Mouse (Mus musculus): ENCODE data around the gene Gnpat. TPM values are rescaled to one million over a fixed set of nuclear protein-coding genes. Genes with fewer than 3 reads are reported as not detected.

Gene Gnpat
- polyA plus RNA-seq, 1 experiment from 2014 or later, result 115 TPM

DNA sequence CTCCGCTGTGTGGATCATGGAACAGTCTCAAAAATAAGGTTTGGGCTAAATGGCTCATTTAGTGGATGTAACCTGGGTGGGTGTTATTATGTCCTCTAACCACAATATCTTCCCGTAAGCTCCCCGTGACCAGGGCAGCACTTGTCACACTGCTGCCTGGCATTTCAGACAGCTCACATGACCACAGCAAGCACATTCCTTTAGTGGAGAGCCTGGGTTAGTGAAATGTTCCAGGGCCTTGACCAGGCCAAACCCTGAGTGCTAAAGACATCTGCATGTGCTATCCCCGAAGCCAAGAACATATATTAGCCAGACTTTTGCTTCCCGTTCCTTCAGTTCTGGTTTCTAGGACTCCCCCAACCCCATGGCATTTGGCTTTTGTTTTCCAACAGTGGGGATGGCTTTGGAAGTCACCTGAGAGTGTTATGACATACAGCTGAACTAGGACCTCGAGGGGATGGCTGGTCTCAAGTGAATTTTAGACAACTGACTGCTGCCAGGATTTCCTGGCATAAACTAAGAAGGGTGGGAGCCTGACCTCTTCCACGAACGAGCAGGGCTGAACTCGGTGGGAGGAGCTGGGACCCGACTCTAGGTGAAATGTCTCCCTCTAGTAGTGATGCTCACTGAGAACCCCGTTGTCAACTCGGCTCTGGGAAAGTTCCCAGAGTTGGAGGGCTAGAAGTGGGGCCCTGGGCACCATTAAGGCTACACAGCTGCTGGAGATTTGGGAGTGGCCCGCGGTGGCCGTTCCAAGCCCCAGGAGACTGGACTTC lies 29.2 kb upstream of the Gnpat start:
- peaks cover 12 to 15% of the 10 kb centered on the region in 2 experiments for H3K4me1 ChIP-seq (ENCODE audit: control insufficient read depth in 2 of 2, insufficient read depth in 2 of 2, low read length in 2 of 2)
- 22% methylated on average over 15 of the region's 15 CpGs for WGBS
- no peak overlapping the region for H3K4me3 ChIP-seq (ENCODE audit: control insufficient read depth in 1 of 2, insufficient read depth in 1 of 2, low read depth in 1 of 2, low read length in 2 of 2)
- ATAC-seq (ENCODE audit: insufficient number of reproducible peaks, insufficient read depth, low FRiP score, low read depth), result peak; percentile 70; the same call in 1 of the 2 replicates
- peak overlapping the region; percentile 2 for H3K4me2 ChIP-seq (ENCODE audit: low read length)
- peaks cover 14% of the 10 kb centered on the region for H3K36me3 ChIP-seq (ENCODE audit: control insufficient read depth, insufficient read depth, low read length)
- peak overlapping the region; percentile 49 to 55 for H3K27ac ChIP-seq (replicated peaks in 1 of 2; ENCODE audit: control insufficient read depth in 1 of 2, insufficient read depth in 1 of 2, low read depth in 2 of 2, low read length in 2 of 2)
- no peaks in the 10 kb centered on the region for H3K27me3 ChIP-seq (ENCODE audit: control insufficient read depth, insufficient read depth, low read length)
- H3K9me3 ChIP-seq (ENCODE audit: control insufficient read depth, low read length), result no peaks in the 10 kb centered on the region
- H3K9ac ChIP-seq (ENCODE audit: low read length), result no peak overlapping the region

DNA sequence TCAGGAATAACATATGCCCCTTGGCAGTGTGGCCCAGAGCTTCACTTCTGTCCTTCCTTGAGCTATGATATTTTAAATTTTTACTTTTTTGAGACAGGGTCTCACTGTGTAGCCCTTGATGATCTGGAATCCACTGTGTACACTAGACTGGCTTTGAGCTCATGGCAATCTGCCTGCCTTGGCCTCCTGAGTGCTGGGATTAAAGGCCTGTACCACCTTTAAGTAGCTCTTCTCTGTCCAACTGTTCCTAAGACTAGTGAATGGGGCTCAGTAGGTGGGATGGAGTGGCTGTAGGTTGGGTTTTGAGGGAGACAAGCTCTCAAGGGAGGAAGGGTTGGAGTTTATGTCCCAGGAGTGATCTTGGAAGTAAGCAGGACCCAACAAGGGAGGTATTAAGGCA lies 27.0 kb upstream of the Gnpat start:
- Histone ChIP-seq H3K9ac (ENCODE audit: low read length) (no peak overlapping the region), H3K4me3 (ENCODE audit: control insufficient read depth in 1 of 2, insufficient read depth in 1 of 2, low read depth in 1 of 2, low read length in 2 of 2) (no peak overlapping the region), H3K9me3 (ENCODE audit: control insufficient read depth, low read length) (no peaks in the 10 kb centered on the region), H3K27ac (replicated peaks in 1 of 2; ENCODE audit: control insufficient read depth in 1 of 2, insufficient read depth in 1 of 2, low read depth in 2 of 2, low read length in 2 of 2) (no peak overlapping the region), H3K4me1 (ENCODE audit: control insufficient read depth in 2 of 2, insufficient read depth in 2 of 2, low read length in 2 of 2) (peaks cover 12 to 15% of the 10 kb centered on the region in 2 experiments), H3K27me3 (ENCODE audit: control insufficient read depth, insufficient read depth, low read length) (no peaks in the 10 kb centered on the region), H3K4me2 (ENCODE audit: low read length) (no peak overlapping the region), H3K36me3 (ENCODE audit: control insufficient read depth, insufficient read depth, low read length) (peaks cover 36% of the 10 kb centered on the region)
- no peak for ATAC-seq (ENCODE audit: insufficient number of reproducible peaks, insufficient read depth, low FRiP score, low read depth)

DNA sequence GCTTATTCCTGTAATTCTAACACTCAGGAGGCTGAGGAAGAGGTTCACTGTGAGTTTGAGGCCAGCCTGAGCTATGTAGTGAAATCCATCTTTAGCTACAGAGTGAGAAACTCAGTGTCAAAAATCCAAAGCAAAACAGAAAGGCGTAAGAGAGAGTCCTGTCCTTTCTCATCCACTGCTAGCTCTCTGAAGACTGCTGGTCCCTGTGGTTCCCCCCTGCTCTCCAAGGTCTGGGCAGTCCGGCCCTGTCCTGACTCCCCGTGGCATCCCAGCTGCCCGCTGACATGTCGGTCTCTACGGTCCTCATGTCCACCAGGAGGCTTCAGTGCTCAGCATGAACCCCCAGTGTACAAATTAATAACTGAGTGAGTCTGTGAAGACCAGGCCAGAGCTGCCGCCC lies 26.6 kb upstream of the Gnpat start:
- WGBS, result 80% methylated on average over 7 of the region's 7 CpGs
- ATAC-seq (ENCODE audit: insufficient number of reproducible peaks, insufficient read depth, low FRiP score, low read depth), result no peak

DNA sequence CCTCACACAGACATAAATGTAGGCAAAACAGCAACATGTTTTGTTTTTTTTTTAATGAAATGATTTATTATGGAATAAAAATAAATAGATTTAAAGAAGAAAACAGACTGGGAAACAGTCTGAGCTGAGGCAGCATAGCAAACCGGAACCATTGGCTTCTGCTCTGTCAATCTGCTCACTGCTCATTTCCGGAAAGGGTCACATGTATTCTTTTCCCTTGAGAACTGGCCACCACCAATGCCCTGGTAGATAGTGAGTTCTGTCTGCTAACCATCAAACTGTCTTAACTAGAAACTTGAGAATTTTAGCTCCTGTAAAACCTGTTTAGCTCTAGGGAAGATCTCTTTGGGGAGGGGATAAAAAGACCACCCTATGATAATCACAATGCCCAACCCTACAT lies 25.9 kb upstream of the Gnpat start:
- H3K4me3 ChIP-seq (ENCODE audit: control insufficient read depth in 1 of 2, insufficient read depth in 1 of 2, low read depth in 1 of 2, low read length in 2 of 2), result no peak overlapping the region
- H3K4me1 ChIP-seq (ENCODE audit: control insufficient read depth in 2 of 2, insufficient read depth in 2 of 2, low read length in 2 of 2), result peaks cover 12 to 15% of the 10 kb centered on the region in 2 experiments
- no peak overlapping the region for H3K9ac ChIP-seq (ENCODE audit: low read length)
- H3K27ac ChIP-seq (replicated peaks in 1 of 2; ENCODE audit: control insufficient read depth in 1 of 2, insufficient read depth in 1 of 2, low read depth in 2 of 2, low read length in 2 of 2), result no peak overlapping the region
- no peaks in the 10 kb centered on the region for H3K9me3 ChIP-seq (ENCODE audit: control insufficient read depth, low read length)
- no peak for ATAC-seq (ENCODE audit: insufficient number of reproducible peaks, insufficient read depth, low FRiP score, low read depth)
- WGBS, result 53% methylated on average over 2 of the region's 2 CpGs
- H3K27me3 ChIP-seq (ENCODE audit: control insufficient read depth, insufficient read depth, low read length), result no peaks in the 10 kb centered on the region
- peaks cover 47% of the 10 kb centered on the region for H3K36me3 ChIP-seq (ENCODE audit: control insufficient read depth, insufficient read depth, low read length)
- no peak overlapping the region for H3K4me2 ChIP-seq (ENCODE audit: low read length)

More for the DNA sequence above, 26.6 kb upstream of the Gnpat start:
- Histone ChIP-seq H3K4me2 (ENCODE audit: low read length) (no peak overlapping the region), H3K4me3 (ENCODE audit: control insufficient read depth in 1 of 2, insufficient read depth in 1 of 2, low read depth in 1 of 2, low read length in 2 of 2) (no peak overlapping the region), H3K36me3 (ENCODE audit: control insufficient read depth, insufficient read depth, low read length) (peaks cover 40% of the 10 kb centered on the region), H3K9me3 (ENCODE audit: control insufficient read depth, low read length) (no peaks in the 10 kb centered on the region), H3K27ac (replicated peaks in 1 of 2; ENCODE audit: control insufficient read depth in 1 of 2, insufficient read depth in 1 of 2, low read depth in 2 of 2, low read length in 2 of 2) (no peak overlapping the region), H3K27me3 (ENCODE audit: control insufficient read depth, insufficient read depth, low read length) (no peaks in the 10 kb centered on the region), H3K9ac (ENCODE audit: low read length) (no peak overlapping the region), H3K4me1 (ENCODE audit: control insufficient read depth in 2 of 2, insufficient read depth in 2 of 2, low read length in 2 of 2) (peaks cover 12 to 15% of the 10 kb centered on the region in 2 experiments)

DNA sequence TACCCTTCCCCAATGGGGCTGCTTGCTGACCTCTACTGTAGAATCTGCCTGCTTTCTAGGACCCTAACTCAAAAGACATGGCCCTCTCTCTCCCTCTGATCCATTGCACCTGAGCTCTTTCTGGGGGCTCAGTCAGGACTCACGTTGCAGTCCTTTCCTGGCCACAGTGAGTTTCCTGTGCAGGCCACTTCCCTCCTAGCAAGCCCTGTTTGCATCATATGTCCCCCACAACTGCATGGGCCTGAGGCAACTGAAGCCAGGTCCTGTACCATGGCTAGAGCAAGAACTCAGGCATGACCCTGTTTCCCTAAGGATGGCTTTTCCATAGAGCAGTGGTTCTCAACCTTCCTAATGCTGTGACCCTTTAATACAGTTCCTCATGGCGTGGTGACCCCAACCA lies 24.9 kb upstream of the Gnpat start:
- H3K4me2 ChIP-seq (ENCODE audit: low read length), result no peak overlapping the region
- no peak for ATAC-seq (ENCODE audit: insufficient number of reproducible peaks, insufficient read depth, low FRiP score, low read depth)
- H3K4me1 ChIP-seq (ENCODE audit: control insufficient read depth in 2 of 2, insufficient read depth in 2 of 2, low read length in 2 of 2), result peaks cover 12 to 14% of the 10 kb centered on the region in 2 experiments
- peaks cover 49% of the 10 kb centered on the region for H3K36me3 ChIP-seq (ENCODE audit: control insufficient read depth, insufficient read depth, low read length)
- H3K9me3 ChIP-seq (ENCODE audit: control insufficient read depth, low read length), result no peaks in the 10 kb centered on the region
- H3K27ac ChIP-seq (replicated peaks in 1 of 2; ENCODE audit: control insufficient read depth in 1 of 2, insufficient read depth in 1 of 2, low read depth in 2 of 2, low read length in 2 of 2), result no peak overlapping the region
- H3K4me3 ChIP-seq (ENCODE audit: control insufficient read depth in 1 of 2, insufficient read depth in 1 of 2, low read depth in 1 of 2, low read length in 2 of 2), result no peak overlapping the region
- WGBS, result 87% methylated on average over 2 of the region's 2 CpGs
- no peaks in the 10 kb centered on the region for H3K27me3 ChIP-seq (ENCODE audit: control insufficient read depth, insufficient read depth, low read length)
- H3K9ac ChIP-seq (ENCODE audit: low read length), result no peak overlapping the region

DNA sequence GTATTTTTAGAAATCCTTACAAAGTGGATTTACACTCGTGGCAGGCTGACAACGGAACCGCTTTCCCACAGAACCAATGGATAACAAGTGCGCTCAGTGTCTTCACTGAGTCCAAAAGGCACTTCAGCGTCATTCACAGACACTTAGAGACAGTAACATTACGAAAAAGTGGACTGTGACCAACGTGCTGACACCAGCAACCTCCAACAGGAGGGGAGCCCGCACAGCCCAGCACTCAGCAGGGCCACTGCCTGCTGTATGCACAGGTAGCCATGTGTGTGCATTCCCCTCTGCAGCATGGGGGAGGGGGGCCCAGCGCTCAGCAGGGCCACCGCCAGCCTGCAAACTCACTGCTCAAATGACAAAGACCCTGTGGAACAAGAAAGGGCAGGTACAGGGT lies 23.5 kb upstream of the Gnpat start:
- H3K4me3 ChIP-seq (ENCODE audit: control insufficient read depth in 1 of 2, insufficient read depth in 1 of 2, low read depth in 1 of 2, low read length in 2 of 2), result no peak overlapping the region
- H3K27ac ChIP-seq (replicated peaks in 1 of 2; ENCODE audit: control insufficient read depth in 1 of 2, insufficient read depth in 1 of 2, low read depth in 2 of 2, low read length in 2 of 2), result no peak overlapping the region
- H3K27me3 ChIP-seq (ENCODE audit: control insufficient read depth, insufficient read depth, low read length), result no peaks in the 10 kb centered on the region
- 68% methylated on average over 10 of the region's 10 CpGs for WGBS
- no peak overlapping the region for H3K9ac ChIP-seq (ENCODE audit: low read length)
- H3K36me3 ChIP-seq (ENCODE audit: control insufficient read depth, insufficient read depth, low read length), result peaks cover 49% of the 10 kb centered on the region
- H3K9me3 ChIP-seq (ENCODE audit: control insufficient read depth, low read length), result no peaks in the 10 kb centered on the region
- ATAC-seq (ENCODE audit: insufficient number of reproducible peaks, insufficient read depth, low FRiP score, low read depth), result no peak
- H3K4me1 ChIP-seq (ENCODE audit: control insufficient read depth in 2 of 2, insufficient read depth in 2 of 2, low read length in 2 of 2), result no peaks in the 10 kb centered on the region; a peak in 1 of 4 replicates
- H3K4me2 ChIP-seq (ENCODE audit: low read length), result no peak overlapping the region

DNA sequence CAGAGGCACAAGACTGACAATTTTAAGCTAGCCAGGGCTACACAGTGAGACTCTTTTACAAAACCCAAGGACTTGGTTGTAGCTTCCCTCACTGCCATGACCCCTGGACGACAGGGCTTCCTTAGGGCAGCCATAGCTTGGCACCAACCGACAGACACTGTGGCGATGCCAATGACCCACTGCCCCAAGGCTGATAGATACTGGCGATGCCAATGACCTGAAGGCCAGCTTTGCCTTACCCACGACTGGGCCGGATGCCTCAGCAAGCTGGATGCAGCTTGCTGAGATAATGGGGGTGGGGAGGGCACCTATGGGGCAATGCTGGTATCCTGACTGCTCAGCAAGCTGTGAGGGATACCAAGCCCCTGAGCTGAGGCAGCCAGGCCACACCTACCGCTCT lies 21.9 kb upstream of the Gnpat start:
- H3K4me3 ChIP-seq (ENCODE audit: control insufficient read depth in 1 of 2, insufficient read depth in 1 of 2, low read depth in 1 of 2, low read length in 2 of 2), result no peak overlapping the region
- peaks cover 55% of the 10 kb centered on the region for H3K36me3 ChIP-seq (ENCODE audit: control insufficient read depth, insufficient read depth, low read length)
- no peaks in the 10 kb centered on the region for H3K9me3 ChIP-seq (ENCODE audit: control insufficient read depth, low read length)
- H3K4me2 ChIP-seq (ENCODE audit: low read length), result no peak overlapping the region
- H3K27ac ChIP-seq (replicated peaks in 1 of 2; ENCODE audit: control insufficient read depth in 1 of 2, insufficient read depth in 1 of 2, low read depth in 2 of 2, low read length in 2 of 2), result no peak overlapping the region
- no peak for ATAC-seq (ENCODE audit: insufficient number of reproducible peaks, insufficient read depth, low FRiP score, low read depth)
- H3K4me1 ChIP-seq (ENCODE audit: control insufficient read depth in 2 of 2, insufficient read depth in 2 of 2, low read length in 2 of 2), result no peaks in the 10 kb centered on the region
- H3K9ac ChIP-seq (ENCODE audit: low read length), result no peak overlapping the region
- WGBS, result 91% methylated on average over 7 of the region's 7 CpGs
- no peaks in the 10 kb centered on the region for H3K27me3 ChIP-seq (ENCODE audit: control insufficient read depth, insufficient read depth, low read length)

DNA sequence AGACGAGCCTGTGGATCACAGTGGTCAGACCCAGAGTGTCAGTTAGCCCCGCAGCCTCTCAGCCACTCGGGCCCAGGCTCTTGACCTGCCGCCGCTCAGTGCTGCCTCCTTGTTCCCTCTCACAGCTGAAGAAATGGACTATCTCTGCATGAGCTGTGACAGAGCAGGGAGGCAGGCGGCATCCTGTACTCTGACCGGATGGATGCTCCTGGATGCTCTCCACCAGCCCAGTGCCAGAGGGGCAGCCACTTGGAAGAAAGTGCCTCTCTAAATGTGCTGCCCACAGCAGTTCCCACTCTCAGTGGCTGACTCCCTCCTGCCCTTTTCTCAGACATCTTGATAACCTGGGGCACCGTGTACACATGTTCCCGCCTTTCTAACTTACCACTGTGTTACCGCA lies 21.1 kb upstream of the Gnpat start:
- Histone ChIP-seq H3K27me3 (ENCODE audit: control insufficient read depth, insufficient read depth, low read length) (no peaks in the 10 kb centered on the region), H3K9ac (ENCODE audit: low read length) (no peak overlapping the region), H3K4me3 (ENCODE audit: control insufficient read depth in 1 of 2, insufficient read depth in 1 of 2, low read depth in 1 of 2, low read length in 2 of 2) (no peak overlapping the region), H3K36me3 (ENCODE audit: control insufficient read depth, insufficient read depth, low read length) (peaks cover 55% of the 10 kb centered on the region), H3K4me2 (ENCODE audit: low read length) (no peak overlapping the region), H3K4me1 (ENCODE audit: control insufficient read depth in 2 of 2, insufficient read depth in 2 of 2, low read length in 2 of 2) (no peaks in the 10 kb centered on the region), H3K9me3 (ENCODE audit: control insufficient read depth, low read length) (no peaks in the 10 kb centered on the region), H3K27ac (replicated peaks in 1 of 2; ENCODE audit: control insufficient read depth in 1 of 2, insufficient read depth in 1 of 2, low read depth in 2 of 2, low read length in 2 of 2) (no peak overlapping the region)
- ATAC-seq (ENCODE audit: insufficient number of reproducible peaks, insufficient read depth, low FRiP score, low read depth), result no peak
- WGBS, result 84% methylated on average over 10 of the region's 10 CpGs
